Mouse (Mus musculus) forebrain, embryonic 16.5 days (tissue): ENCODE data around the gene Gm49396. TPM values are rescaled to one million over a fixed set of nuclear protein-coding genes. Genes with fewer than 3 reads are reported as not detected.

Experiments
- ATAC-seq: fragments of 200-750 bp; cut with Nextera tagmentation; 2 replicates; pipeline ENCODE4 v1.8.0; 2017; ENCODE audit warnings: mild to moderate bottlenecking, moderate library complexity
- H3K27ac ChIP-seq: fragments of 300-500 bp; sonication (generic); 2 replicates; pipeline ENCODE4 v1.5.1; 2014; ENCODE audit warnings: low read length, control low read depth
- H3K27me3 ChIP-seq: fragments of 300-500 bp; sonication (generic); replicated peaks from 2 replicates; pipeline ENCODE4 v1.6.1; 2014; ENCODE audit warnings: low read length; ENCODE audit not compliant: control insufficient read depth, insufficient read depth
- H3K36me3 ChIP-seq: fragments of 300-500 bp; sonication (generic); 2 replicates; pipeline ENCODE4 v1.6.1; 2014; ENCODE audit not compliant: control insufficient read depth, insufficient read depth
- H3K4me1 ChIP-seq: fragments of 300-500 bp; sonication (generic); replicated peaks from 2 replicates; pipeline ENCODE4 v1.6.1; 2014; ENCODE audit warnings: low read length; ENCODE audit not compliant: control insufficient read depth, insufficient read depth
- H3K4me2 ChIP-seq: fragments of 300-500 bp; sonication (generic); 2 replicates; pipeline ENCODE4 v1.6.1; 2014; ENCODE audit warnings: mild to moderate bottlenecking, low read length, control low read depth
- H3K4me3 ChIP-seq: fragments of 300-500 bp; sonication (generic); replicated peaks from 2 replicates; pipeline ENCODE4 v1.5.1; 2014; ENCODE audit warnings: mild to moderate bottlenecking, low read length, control low read depth
- H3K9ac ChIP-seq: fragments of 300-500 bp; sonication (generic); replicated peaks from 2 replicates; pipeline ENCODE4 v1.6.1; 2014; ENCODE audit warnings: low read depth, low read length, control low read depth
- H3K9me3 ChIP-seq: fragments of 300-500 bp; sonication (generic); 2 replicates; pipeline ENCODE4 v1.6.1; 2016; ENCODE audit warnings: low read length; ENCODE audit not compliant: control insufficient read depth
- WGBS: fragments of 180-500 bp; shearing (Covaris S2); extraction: QIAGEN DNeasy Blood & Tissue Kit; methylation state at CpG from one replicate; pipeline ENCODE4 v1.1.7; 2014; 5-methylcytosine and 5-hydroxymethylcytosine counted together
- polyA plus RNA-seq: library from polyadenylated mRNA; unstranded; fragments of >200 nt; fragmentation: Nextera tagmentation; extraction: Ambion mirVana; gene quantifications from 2 replicates; pipeline ENCODE4 v1.2.1, GENCODE M21; 2015

Gene Gm49396
- polyA plus RNA-seq, 1 experiment from 2014 or later, result 28.5 TPM

DNA sequence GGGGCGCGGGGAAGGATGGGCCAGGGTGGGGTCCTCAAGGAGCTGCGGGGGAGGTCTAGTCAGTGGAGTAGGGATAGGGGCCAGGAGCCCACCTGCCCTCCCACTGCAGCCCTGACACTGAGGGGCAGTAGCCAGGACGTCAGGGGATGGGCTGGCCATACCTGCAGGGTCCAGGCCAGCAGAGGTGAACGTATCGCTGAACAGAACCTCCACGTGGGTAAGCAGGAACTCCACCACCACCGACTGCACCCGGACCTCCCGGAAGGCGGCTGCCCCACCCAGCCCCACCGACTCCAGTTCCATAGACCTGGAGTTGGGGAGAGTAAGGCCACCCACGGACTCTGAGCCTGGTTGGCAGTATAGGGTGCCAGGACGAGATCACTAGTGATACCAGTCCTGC is 36.2 kb upstream of the Gm49396 start:
- Histone ChIP-seq H3K9ac (no peak overlapping the region), H3K4me1 (peaks cover 8% of the 10 kb centered on the region), H3K36me3 (peaks cover 55% of the 10 kb centered on the region), H3K9me3 (no peaks in the 10 kb centered on the region), H3K4me3 (no peak overlapping the region), H3K4me2 (no peak overlapping the region), H3K27me3 (no peaks in the 10 kb centered on the region), H3K27ac (no peak overlapping the region)
- 82% methylated on average over 14 of the region's 14 CpGs for WGBS
- ATAC-seq, result no peak

DNA sequence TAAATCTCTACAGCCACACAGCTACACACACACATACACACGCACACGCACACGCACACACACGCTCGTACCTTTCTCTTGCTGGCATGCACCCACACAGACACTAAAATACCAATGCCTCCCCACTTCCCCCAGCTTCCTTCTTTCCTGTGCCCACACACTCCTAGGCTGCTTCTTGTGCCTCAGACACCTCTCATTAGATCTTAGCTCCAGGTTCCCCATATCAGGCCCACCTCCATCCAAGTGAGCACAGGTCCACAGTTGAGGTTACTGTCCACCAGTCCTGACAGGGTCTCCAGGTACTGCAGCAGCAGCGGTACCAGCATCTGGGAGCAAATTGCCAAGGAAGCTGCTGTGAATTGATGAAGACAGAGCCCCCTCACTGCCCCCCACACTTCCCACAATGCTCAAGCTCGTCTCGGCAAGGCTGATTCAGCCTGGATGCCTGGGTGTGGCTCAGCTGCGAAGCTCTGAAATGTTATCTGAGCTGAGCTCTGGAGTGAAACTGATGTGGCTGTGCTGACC is 31.8 kb upstream of the Gm49396 start:
- Histone ChIP-seq H3K4me1 (peaks cover 35% of the 10 kb centered on the region), H3K4me3 (no peak overlapping the region), H3K27ac (no peak overlapping the region), H3K9me3 (no peaks in the 10 kb centered on the region), H3K9ac (no peak overlapping the region), H3K4me2 (no peak overlapping the region), H3K36me3 (peaks cover 37% of the 10 kb centered on the region), H3K27me3 (no peaks in the 10 kb centered on the region)
- 80% methylated on average over 9 of the region's 9 CpGs for WGBS
- ATAC-seq, result no peak

DNA sequence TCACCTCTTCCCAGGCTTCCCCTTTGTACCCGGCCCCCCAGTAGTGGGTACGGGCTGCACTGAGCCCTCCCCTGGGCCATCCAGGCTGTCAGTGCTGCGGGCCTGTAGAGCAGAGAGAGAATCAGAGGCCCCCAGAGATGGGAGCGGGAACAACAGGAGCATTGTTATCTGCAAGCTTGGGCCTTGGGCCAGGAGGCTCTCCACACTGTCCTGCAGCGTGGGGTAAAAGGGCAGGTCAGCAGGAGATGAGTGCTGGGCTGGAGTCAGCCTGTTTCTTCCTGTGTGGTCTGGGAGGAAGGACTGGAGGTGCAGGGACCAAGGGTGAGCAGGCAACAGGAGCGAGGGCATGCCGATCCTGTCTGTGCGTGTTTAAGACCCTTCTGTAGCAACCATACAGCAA is 30.2 kb upstream of the Gm49396 start:
- no peak overlapping the region for H3K27ac ChIP-seq

DNA sequence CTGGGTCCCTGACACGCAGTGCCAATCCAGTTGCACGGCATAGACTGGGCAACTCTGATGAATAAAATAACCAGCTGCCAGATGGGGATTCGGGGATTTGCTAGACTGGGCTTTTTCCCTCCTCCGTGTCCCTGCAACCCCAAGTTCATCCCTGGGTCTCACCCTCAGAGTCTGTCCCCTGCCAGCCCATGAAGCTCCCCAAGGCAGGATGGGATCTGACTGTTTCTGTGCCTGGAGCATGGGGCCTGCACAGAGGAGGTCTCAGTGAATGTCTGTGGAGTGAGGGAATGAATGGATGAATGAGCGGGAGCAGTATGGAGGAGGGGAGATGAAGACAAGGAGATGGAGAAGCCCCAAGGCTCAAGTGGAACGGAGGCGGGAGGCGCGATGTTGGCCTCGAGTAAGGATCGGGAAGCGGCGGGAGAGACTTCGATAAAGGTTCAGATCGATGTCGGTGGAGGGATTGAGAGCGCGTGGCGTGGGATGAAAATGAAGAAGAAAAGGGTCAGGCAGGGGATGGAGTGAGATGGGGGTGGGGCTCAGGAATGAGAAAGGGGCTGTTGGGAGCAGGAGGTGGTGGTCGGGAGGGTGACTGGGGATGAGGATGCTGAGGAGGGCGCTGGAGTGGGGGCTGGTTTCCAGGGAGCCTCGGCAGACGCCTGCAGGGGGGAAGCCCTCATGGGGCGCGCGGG is 29.1 kb upstream of the Gm49396 start:
- Histone ChIP-seq H3K27ac (peak overlapping the region; percentile 93), H3K9me3 (no peaks in the 10 kb centered on the region), H3K4me1 (peaks cover 35% of the 10 kb centered on the region), H3K4me3 (peak overlapping the region; percentile 84), H3K27me3 (no peaks in the 10 kb centered on the region), H3K36me3 (peaks cover 19% of the 10 kb centered on the region), H3K4me2 (peak overlapping the region; percentile 77), H3K9ac (peak overlapping the region; percentile 90)
- WGBS, result 1% methylated on average over 26 of the region's 26 CpGs
- peak; percentile 55 for ATAC-seq

More for the DNA sequence above, 30.2 kb upstream of the Gm49396 start:
- Histone ChIP-seq H3K4me1 (peaks cover 35% of the 10 kb centered on the region), H3K4me2 (peak overlapping the region; percentile 77), H3K9me3 (no peaks in the 10 kb centered on the region), H3K4me3 (peak overlapping the region; percentile 84), H3K9ac (peak overlapping the region; percentile 90), H3K36me3 (peaks cover 26% of the 10 kb centered on the region), H3K27me3 (no peaks in the 10 kb centered on the region)
- ATAC-seq, result no peak
- 8% methylated on average over 8 of the region's 8 CpGs for WGBS

DNA sequence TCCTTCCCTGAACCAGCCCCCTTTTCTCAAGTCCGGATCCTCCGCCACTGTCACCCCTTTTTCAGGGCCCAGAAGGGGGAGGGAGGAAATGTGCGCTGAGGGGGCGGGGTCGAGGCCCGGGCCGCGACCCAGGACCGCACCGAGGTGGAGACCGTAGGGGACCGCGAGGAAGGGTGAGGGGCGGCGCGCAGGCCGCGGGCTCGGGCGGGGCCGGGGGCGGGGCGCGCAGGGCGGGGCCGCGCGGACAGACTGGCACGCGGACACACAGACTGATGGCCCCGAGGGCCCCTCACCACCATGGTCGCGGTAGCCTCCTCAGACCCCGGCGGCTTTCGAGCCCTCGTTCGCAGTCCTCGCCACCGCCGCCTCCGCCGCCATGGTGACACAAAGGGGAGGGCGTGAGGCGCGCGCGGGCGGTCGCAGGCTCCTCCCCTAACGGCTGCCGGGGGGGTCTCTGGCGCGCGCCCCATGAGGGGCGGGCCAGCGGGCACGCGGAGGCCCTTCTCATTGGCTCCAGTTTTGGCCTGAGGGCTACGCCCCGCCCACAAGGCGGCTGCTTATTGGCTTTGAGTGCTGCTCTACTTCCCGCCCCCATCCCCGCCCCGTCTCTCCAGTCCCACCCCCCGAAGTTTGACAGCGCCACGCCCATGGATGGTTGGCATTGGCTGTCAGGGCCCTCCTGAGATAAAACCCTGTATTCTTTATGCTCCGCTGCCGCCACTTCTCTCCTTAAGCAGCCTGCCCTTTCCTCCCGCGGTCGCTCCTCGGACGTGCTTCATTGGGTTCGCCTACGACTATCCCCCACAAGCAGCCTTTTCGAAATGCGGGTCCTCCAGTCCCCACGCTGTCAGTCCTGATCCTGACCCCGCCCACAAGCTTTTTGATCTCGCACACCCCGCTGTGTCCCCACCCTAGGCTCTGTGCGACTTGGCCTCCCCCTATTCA is 28.2 kb upstream of the Gm49396 start, which contains the start of gene Arhgap33:
Gene Arhgap33 (minus strand): TSS at position 428 of the 945 bp plus-strand sequence.
- peak; percentile 87 for ATAC-seq
- H3K4me3 ChIP-seq, result peak within 1 kb of the TSS; percentile 84

DNA sequence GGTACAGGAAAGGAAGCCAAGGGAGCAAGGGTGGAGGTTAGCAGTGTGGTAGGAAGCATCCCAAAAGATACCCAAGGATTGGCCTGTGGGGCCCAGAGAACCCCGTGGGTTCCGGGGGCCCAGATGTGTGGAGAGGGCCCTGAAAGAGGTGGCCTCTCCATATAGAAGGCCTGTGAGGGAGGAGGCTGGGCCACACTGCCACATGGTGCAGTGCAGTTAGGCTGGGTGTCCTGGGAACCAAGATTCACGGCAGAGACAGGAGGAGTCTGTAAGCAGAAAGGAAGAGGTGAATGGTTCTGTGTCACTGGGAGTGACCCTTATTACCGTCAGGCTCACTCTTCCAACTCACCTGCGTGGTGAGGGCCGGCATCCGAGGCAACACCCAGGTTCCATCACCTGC is 22.6 kb upstream of the Gm49396 start:
- H3K27ac ChIP-seq, result no peak overlapping the region
- H3K27me3 ChIP-seq, result no peaks in the 10 kb centered on the region
- H3K4me2 ChIP-seq, result no peak overlapping the region
- H3K4me3 ChIP-seq, result no peak overlapping the region
- H3K4me1 ChIP-seq, result peaks cover 5% of the 10 kb centered on the region
- H3K9ac ChIP-seq, result no peak overlapping the region
- ATAC-seq, result no peak
- 93% methylated on average over 7 of the region's 7 CpGs for WGBS
- peaks cover 11% of the 10 kb centered on the region for H3K36me3 ChIP-seq
- H3K9me3 ChIP-seq, result no peaks in the 10 kb centered on the region

More for the DNA sequence above, 28.2 kb upstream of the Gm49396 start, which contains the start of gene Arhgap33:
- Histone ChIP-seq H3K27ac (peak within 1 kb of the TSS; percentile 95), H3K9ac (peak within 1 kb of the TSS; percentile 90), H3K9me3 (no peaks in the 10 kb centered on the region), H3K4me1 (peaks cover 35% of the 10 kb centered on the region), H3K4me2 (peak within 1 kb of the TSS; percentile 77), H3K36me3 (peaks cover 20% of the 10 kb centered on the region), H3K27me3 (no peaks in the 10 kb centered on the region)
- under 1% methylated on average over 76 of the region's 84 CpGs for WGBS

DNA sequence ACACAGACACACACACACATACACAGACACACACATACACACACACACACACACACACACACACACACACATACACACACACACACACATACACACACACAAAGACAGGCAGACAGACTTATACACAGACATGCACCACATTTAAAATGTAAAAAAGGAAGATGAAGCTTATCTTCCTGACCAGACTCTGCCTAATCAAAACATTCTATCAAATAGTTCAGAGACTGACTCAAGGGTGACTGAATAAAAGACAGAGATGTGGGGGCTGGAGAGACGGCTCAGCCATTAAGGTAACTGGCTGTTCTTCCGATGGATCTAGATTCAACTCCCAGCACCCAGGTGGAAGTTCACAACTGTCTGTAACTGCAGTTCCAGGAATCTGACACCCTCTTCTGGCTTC is 18.8 kb upstream of the Gm49396 start:
- Histone ChIP-seq H3K4me2 (no peak overlapping the region), H3K4me3 (no peak overlapping the region), H3K27ac (no peak overlapping the region), H3K9me3 (no peaks in the 10 kb centered on the region), H3K27me3 (no peaks in the 10 kb centered on the region), H3K9ac (no peak overlapping the region), H3K36me3 (peaks cover 12% of the 10 kb centered on the region), H3K4me1 (no peaks in the 10 kb centered on the region)
- no peak for ATAC-seq
- WGBS, result 93% methylated on average over 2 of the region's 2 CpGs

DNA sequence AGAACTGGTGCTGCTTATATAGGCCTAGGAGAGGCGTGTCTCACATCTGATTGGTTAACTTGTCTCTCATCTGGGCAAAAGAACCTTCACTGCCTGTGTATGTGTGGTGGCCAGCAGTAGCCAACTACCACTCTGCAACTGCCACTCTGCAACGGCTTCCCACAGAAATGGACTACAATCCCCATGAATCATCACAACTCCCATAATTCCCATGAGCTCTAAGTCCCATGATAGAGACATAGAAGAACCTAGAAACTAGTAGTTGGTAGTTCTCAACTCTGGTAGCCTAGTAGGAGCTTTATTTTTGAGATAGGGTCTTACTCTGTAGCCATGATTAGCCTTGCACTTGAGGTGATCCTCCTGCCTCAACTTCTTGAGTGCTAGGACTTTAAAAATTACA is 13.3 kb upstream of the Gm49396 start:
- Histone ChIP-seq H3K27ac (no peak overlapping the region), H3K9me3 (no peaks in the 10 kb centered on the region), H3K27me3 (no peaks in the 10 kb centered on the region), H3K4me1 (peaks cover 16% of the 10 kb centered on the region), H3K4me3 (no peak overlapping the region), H3K36me3 (peaks cover 7% of the 10 kb centered on the region), H3K9ac (no peak overlapping the region), H3K4me2 (no peak overlapping the region)
- no peak for ATAC-seq
- 94% methylated on average over 2 of the region's 2 CpGs for WGBS

DNA sequence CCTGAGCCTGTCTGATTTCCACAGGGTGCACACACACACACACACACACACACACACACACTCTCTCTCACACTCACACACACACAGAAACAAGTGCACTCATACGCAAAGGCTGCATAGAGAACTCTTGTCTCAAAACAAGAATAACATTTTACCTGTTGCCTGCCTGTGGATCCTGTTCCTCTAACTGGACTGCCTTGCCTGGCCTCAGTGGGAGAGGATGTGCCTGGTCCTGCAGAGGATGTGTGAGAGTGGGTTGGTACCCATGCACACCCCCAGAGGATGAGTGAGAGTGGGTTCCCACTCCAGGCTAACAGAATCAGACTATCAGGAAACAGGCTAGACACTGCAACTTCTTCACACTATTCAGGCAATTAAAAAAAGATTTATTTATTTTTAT is 12.5 kb upstream of the Gm49396 start:
- WGBS, result 100% methylated on average over 1 of the region's 1 CpGs
- Histone ChIP-seq H3K27ac (no peak overlapping the region), H3K27me3 (no peaks in the 10 kb centered on the region), H3K9me3 (no peaks in the 10 kb centered on the region), H3K4me3 (no peak overlapping the region), H3K9ac (no peak overlapping the region), H3K4me2 (no peak overlapping the region), H3K4me1 (peaks cover 16% of the 10 kb centered on the region), H3K36me3 (peaks cover 9% of the 10 kb centered on the region)
- no peak for ATAC-seq
